7 mouse cellular contexts compared by ENCODE assay signal in genomic region chr19:6061021-6061533, GRCm38 (mm10). TPM values are rescaled to one million over a fixed set of nuclear protein-coding genes. Genes with fewer than 3 reads are reported as not detected.
DNase-seq lines count a peak whose midpoint lies in the region; ATAC-seq and TF ChIP-seq lines count a peak whose summit lies in the region.

Gene Znhit2 (plus strand): TSS chr19:6061192.

- 0 out of 2 replicates have a peak, but pooled peaks cover 3% of the 10 kb centered on the region for H3K36me3 ChIP-seq in intestine, embryonic 15.5 days
- peaks cover 35% of the 10 kb centered on the region for H3K36me3 ChIP-seq in midbrain, embryonic 10.5 days
- peaks cover 7% of the 10 kb centered on the region for H3K36me3 ChIP-seq in small intestine, adult 2 months (ENCODE audit: control insufficient read depth, insufficient read depth, low read length)

- peak within 1 kb of the TSS; percentile 96 for H3K27ac ChIP-seq in intestine, embryonic 15.5 days
- H3K27ac ChIP-seq in midbrain, embryonic 10.5 days (replicated peaks), result peak within 1 kb of the TSS; percentile 92
- H3K27ac ChIP-seq in small intestine, adult 2 months (ENCODE audit: insufficient read depth, low read depth, low read length), result peak within 1 kb of the TSS; percentile 88

- H3K4me1 ChIP-seq in intestine, embryonic 15.5 days (replicated peaks), result peaks cover 20% of the 10 kb centered on the region
- H3K4me1 ChIP-seq in midbrain, embryonic 10.5 days, result peaks cover 49% of the 10 kb centered on the region
- peaks cover 7% of the 10 kb centered on the region for H3K4me1 ChIP-seq in small intestine, adult 2 months (ENCODE audit: control insufficient read depth, insufficient read depth, insufficient read length, low read length)

- H3K27me3 ChIP-seq in intestine, embryonic 15.5 days (replicated peaks), result no peaks in the 10 kb centered on the region
- no peaks in the 10 kb centered on the region for H3K27me3 ChIP-seq in midbrain, embryonic 10.5 days (ENCODE audit: low read depth, poor library complexity, severe bottlenecking)
- H3K27me3 ChIP-seq in small intestine, adult 2 months (ENCODE audit: control insufficient read depth, insufficient read depth, low read length), result no peaks in the 10 kb centered on the region

- peak; percentile 86 for TF ChIP-seq POLR2A in small intestine, adult 2 months (IDR thresholded peaks at IDR 0.05; ENCODE audit: low read depth, low read length)

- DNase-seq in adrenal gland, adult 2 months, result peak; percentile 96
- peak; percentile 96 for DNase-seq in embryo, embryonic 11 days
- peak; percentile 88 to 90 for DNase-seq in gastrocnemius, postnatal 36 days
- DNase-seq in left cerebral cortex, postnatal 25 days (ENCODE audit: low spot score in 2 of 2), result peak; percentile 95 to 98
- peak; percentile 91 for DNase-seq in midbrain, embryonic 10.5 days (ENCODE audit: low spot score)

- H3K4me2 ChIP-seq in intestine, embryonic 15.5 days (replicated peaks), result peak within 1 kb of the TSS; percentile 95

- peak; percentile 80 for ATAC-seq in intestine, embryonic 15.5 days

- H3K9me3 ChIP-seq in intestine, embryonic 15.5 days, result no peaks in the 10 kb centered on the region
- H3K9me3 ChIP-seq in midbrain, embryonic 10.5 days (replicated peaks), result no peaks in the 10 kb centered on the region

- intact Hi-C loops in gastrocnemius, postnatal 36 days (cut with DNase I), result no loop called here
- intact Hi-C loops in left cerebral cortex, postnatal 25 days (cut with DNase I), result loop anchor here (5.0 kb wide), 1 partner anchor 276 kb away; no protein-coding TSS in a partner anchor

- H3K4me3 ChIP-seq in intestine, embryonic 15.5 days (replicated peaks), result peak within 1 kb of the TSS; percentile 92
- H3K4me3 ChIP-seq in midbrain, embryonic 10.5 days, result peak within 1 kb of the TSS; percentile 83
- H3K4me3 ChIP-seq in small intestine, adult 2 months (ENCODE audit: low read depth, low read length), result peak within 1 kb of the TSS; percentile 97

- WGBS in intestine, embryonic 15.5 days, result under 1% methylated on average over 58 of the region's 58 CpGs
- WGBS in midbrain, embryonic 10.5 days, result under 1% methylated on average over 58 of the region's 58 CpGs
- WGBS in small intestine, adult 2 months, result under 1% methylated on average over 58 of the region's 58 CpGs

- TF ChIP-seq CTCF in small intestine, adult 2 months (IDR thresholded peaks at IDR 0.05; ENCODE audit: extremely low read depth, insufficient read length, insufficient replicate concordance, low read depth, low read length), result no peak

- peak within 1 kb of the TSS; percentile 94 for H3K9ac ChIP-seq in intestine, embryonic 15.5 days

RNA-seq across cellular contexts. Expression of gene Znhit2, which starts in this region (rescaled TPM):
- total RNA-seq in adrenal gland, adult 2 months (2021), result 10 to 100 TPM; 24.7 to 37.5 TPM
- polyA plus RNA-seq in adrenal gland, adult 2 months (2012; rRNA removed), result 134 and 152 TPM in 2 replicates
- 1 to 10 TPM; 7.6 to 9.0 TPM for total RNA-seq in gastrocnemius, postnatal 36 days (2021)
- polyA plus RNA-seq in intestine, embryonic 15.5 days (2015; fragmentation: Nextera tagmentation; extraction: Ambion mirVana), result 30.1 and 31.9 TPM in 2 replicates
- 10 to 100 TPM; 33.4 to 38.1 TPM for total RNA-seq in left cerebral cortex, postnatal 25 days (2021)
- 36.6 and 37.2 TPM in 2 replicates for polyA plus RNA-seq in midbrain, embryonic 10.5 days (2016; fragmentation: Nextera tagmentation; extraction: Ambion mirVana)
- 56.8 and 78.1 TPM in 2 replicates for polyA plus RNA-seq in small intestine, adult 2 months (2012; rRNA removed)

Comparison
In these comparisons a context has a peak if more than half of its experiments do, and no peak if none do; other contexts are left out.
1. Peak in every context shown above with its lines: DNase-seq, ATAC-seq, H3K4me3 ChIP-seq and H3K27ac ChIP-seq.